Mouse (Mus musculus): ENCODE measurements around the gene Pkd1l3. TPM values are rescaled to one million over a fixed set of nuclear protein-coding genes. Genes with fewer than 3 reads are reported as not detected.
A peak's percentile ranks its signal among the peaks of the same experiment; 100 is the strongest.

Gene Pkd1l3
- polyA plus RNA-seq, 1 experiment = 0.08 TPM

GRCm38 (mm10) chr8:109635146-109635545, 20.8 kb downstream of the Pkd1l3 start:
- Histone ChIP-seq H3K27me3 (ENCODE audit: control insufficient read depth, insufficient read depth, low read length) (no peaks in the 10 kb centered on the region; the same call in 1 of the 2 replicates), H3K27ac (ENCODE audit: insufficient read depth, low read length) (no peak overlapping the region), H3K4me1 (ENCODE audit: control insufficient read depth, insufficient read depth, low read length) (no peaks in the 10 kb centered on the region), H3K4me3 (replicated peaks; ENCODE audit: insufficient read depth, low read depth, low read length) (no peak overlapping the region)
- DNase-seq = no peak
- 68% methylated on average over 8 of the region's 8 CpGs for WGBS
- TF ChIP-seq CTCF (IDR thresholded peaks at IDR 0.05; ENCODE audit: borderline replicate concordance, insufficient read depth, low read depth, low read length) (no peak), POLR2A (IDR thresholded peaks at IDR 0.05; ENCODE audit: borderline replicate concordance, insufficient read depth, low read length) (no peak)

- Histone ChIP-seq H3K27ac (ENCODE audit: insufficient read depth, low read length) (no peak overlapping the region), H3K4me1 (ENCODE audit: control insufficient read depth, insufficient read depth, low read length) (no peaks in the 10 kb centered on the region), H3K4me3 (replicated peaks; ENCODE audit: insufficient read depth, low read depth, low read length) (no peak overlapping the region), H3K27me3 (ENCODE audit: control insufficient read depth, insufficient read depth, low read length) (no peaks in the 10 kb centered on the region)
- no peak for DNase-seq
- TF ChIP-seq CTCF (IDR thresholded peaks at IDR 0.05; ENCODE audit: borderline replicate concordance, insufficient read depth, low read depth, low read length) = no peak
- no peak for TF ChIP-seq POLR2A (IDR thresholded peaks at IDR 0.05; ENCODE audit: borderline replicate concordance, insufficient read depth, low read length)
- WGBS = 66% methylated on average over 5 of the region's 5 CpGs
Measured at GRCm38 (mm10) chr8:109638851-109639250, 24.5 kb downstream of the Pkd1l3 start.

GRCm38 (mm10) chr8:109640410-109640809, 26.1 kb downstream of the Pkd1l3 start:
- no peaks in the 10 kb centered on the region for H3K27me3 ChIP-seq (ENCODE audit: control insufficient read depth, insufficient read depth, low read length)
- 59% methylated on average over 7 of the region's 7 CpGs for whole genome bisulfite sequencing
- TF ChIP-seq CTCF (IDR thresholded peaks at IDR 0.05; ENCODE audit: borderline replicate concordance, insufficient read depth, low read depth, low read length) (no peak), POLR2A (IDR thresholded peaks at IDR 0.05; ENCODE audit: borderline replicate concordance, insufficient read depth, low read length) (no peak)

GRCm38 (mm10) chr8:109641236-109641635, 26.9 kb downstream of the Pkd1l3 start:
- no peak for DNase-seq
- TF ChIP-seq POLR2A (IDR thresholded peaks at IDR 0.05; ENCODE audit: borderline replicate concordance, insufficient read depth, low read length) = no peak
- H3K27ac ChIP-seq (ENCODE audit: insufficient read depth, low read length) = no peak overlapping the region
- no peak overlapping the region for H3K4me3 ChIP-seq (replicated peaks; ENCODE audit: insufficient read depth, low read depth, low read length)
- H3K4me1 ChIP-seq (ENCODE audit: control insufficient read depth, insufficient read depth, low read length) = no peaks in the 10 kb centered on the region
- no peaks in the 10 kb centered on the region for H3K27me3 ChIP-seq (ENCODE audit: control insufficient read depth, insufficient read depth, low read length)
- 51% methylated on average over 5 of the region's 5 CpGs for WGBS

More at GRCm38 (mm10) chr8:109640410-109640809, 26.1 kb downstream of the Pkd1l3 start:
- H3K27ac ChIP-seq (ENCODE audit: insufficient read depth, low read length) = no peak overlapping the region
- H3K4me1 ChIP-seq (ENCODE audit: control insufficient read depth, insufficient read depth, low read length) = no peaks in the 10 kb centered on the region
- H3K4me3 ChIP-seq (replicated peaks; ENCODE audit: insufficient read depth, low read depth, low read length) = no peak overlapping the region
- no peak for DNase-seq

GRCm38 (mm10) chr8:109647331-109647730, 33.0 kb downstream of the Pkd1l3 start:
- TF ChIP-seq POLR2A (IDR thresholded peaks at IDR 0.05; ENCODE audit: borderline replicate concordance, insufficient read depth, low read length) = no peak
- no peak for TF ChIP-seq CTCF (IDR thresholded peaks at IDR 0.05; ENCODE audit: borderline replicate concordance, insufficient read depth, low read depth, low read length)
- no peak for DNase-seq
- Histone ChIP-seq H3K4me3 (replicated peaks; ENCODE audit: insufficient read depth, low read depth, low read length) (no peak overlapping the region), H3K27ac (ENCODE audit: insufficient read depth, low read length) (no peak overlapping the region), H3K27me3 (ENCODE audit: control insufficient read depth, insufficient read depth, low read length) (no peaks in the 10 kb centered on the region; the same call in 1 of the 2 replicates), H3K4me1 (ENCODE audit: control insufficient read depth, insufficient read depth, low read length) (peaks cover 7% of the 10 kb centered on the region)
- WGBS = 50% methylated on average over 11 of the region's 11 CpGs

- Histone ChIP-seq H3K4me1 (ENCODE audit: control insufficient read depth, insufficient read depth, low read length) (peaks cover 7% of the 10 kb centered on the region), H3K27me3 (ENCODE audit: control insufficient read depth, insufficient read depth, low read length) (no peaks in the 10 kb centered on the region; the same call in 1 of the 2 replicates), H3K27ac (ENCODE audit: insufficient read depth, low read length) (no peak overlapping the region), H3K4me3 (replicated peaks; ENCODE audit: insufficient read depth, low read depth, low read length) (no peak overlapping the region)
- no peak for TF ChIP-seq CTCF (IDR thresholded peaks at IDR 0.05; ENCODE audit: borderline replicate concordance, insufficient read depth, low read depth, low read length)
- no peak for TF ChIP-seq POLR2A (IDR thresholded peaks at IDR 0.05; ENCODE audit: borderline replicate concordance, insufficient read depth, low read length)
- DNase-seq = no peak
- 14% methylated on average over 7 of the region's 7 CpGs for WGBS
Measured at GRCm38 (mm10) chr8:109648469-109648868, 34.2 kb downstream of the Pkd1l3 start.

- H3K4me1 ChIP-seq (ENCODE audit: control insufficient read depth, insufficient read depth, low read length) = peaks cover 7% of the 10 kb centered on the region
- 5% methylated on average over 10 of the region's 10 CpGs for WGBS
- no peaks in the 10 kb centered on the region; the same call in 1 of the 2 replicates for H3K27me3 ChIP-seq (ENCODE audit: control insufficient read depth, insufficient read depth, low read length)
- TF ChIP-seq POLR2A (IDR thresholded peaks at IDR 0.05; ENCODE audit: borderline replicate concordance, insufficient read depth, low read length) = no peak
- no peak for TF ChIP-seq CTCF (IDR thresholded peaks at IDR 0.05; ENCODE audit: borderline replicate concordance, insufficient read depth, low read depth, low read length)
- H3K4me3 ChIP-seq (replicated peaks; ENCODE audit: insufficient read depth, low read depth, low read length) = no peak overlapping the region
- H3K27ac ChIP-seq (ENCODE audit: insufficient read depth, low read length) = no peak overlapping the region
- peak; percentile 27 to 43 for DNase-seq
Measured at GRCm38 (mm10) chr8:109650801-109651200, 36.5 kb downstream of the Pkd1l3 start.

GRCm38 (mm10) chr8:109656860-109657259, 42.5 kb downstream of the Pkd1l3 start:
- 86% methylated on average over 3 of the region's 3 CpGs for WGBS
- TF ChIP-seq CTCF (IDR thresholded peaks at IDR 0.05; ENCODE audit: borderline replicate concordance, insufficient read depth, low read depth, low read length) = no peak
- no peak for TF ChIP-seq POLR2A (IDR thresholded peaks at IDR 0.05; ENCODE audit: borderline replicate concordance, insufficient read depth, low read length)
- no peaks in the 10 kb centered on the region for H3K4me1 ChIP-seq (ENCODE audit: control insufficient read depth, insufficient read depth, low read length)
- no peaks in the 10 kb centered on the region for H3K27me3 ChIP-seq (ENCODE audit: control insufficient read depth, insufficient read depth, low read length)
- H3K4me3 ChIP-seq (replicated peaks; ENCODE audit: insufficient read depth, low read depth, low read length) = no peak overlapping the region
- H3K27ac ChIP-seq (ENCODE audit: insufficient read depth, low read length) = no peak overlapping the region
- DNase-seq = no peak
